Mouse (Mus musculus) bone marrow macrophage, adult 2 months (primary cell): ENCODE data around the gene Mapk6. TPM values are rescaled to one million over a fixed set of nuclear protein-coding genes. Genes with fewer than 3 reads are reported as not detected.

Experiments used
- H3K27ac ChIP-seq: 2 replicates; pipeline ENCODE4 v1.5.1; 2012; ENCODE audit warnings: low read depth, low read length; ENCODE audit not compliant: insufficient read depth
- H3K4me1 ChIP-seq: 2 replicates; pipeline ENCODE4 v1.6.1; 2012; ENCODE audit warnings: low read length; ENCODE audit not compliant: control insufficient read depth, insufficient read depth
- H3K4me3 ChIP-seq: 2 replicates; pipeline ENCODE4 v1.5.1; 2012; ENCODE audit warnings: mild to moderate bottlenecking, low read length, moderate library complexity; ENCODE audit not compliant: insufficient read depth
- CTCF ChIP-seq: IDR thresholded peaks from 2 replicates; pipeline ENCODE4 v1.5.1; 2012; ENCODE audit warnings: low read depth, mild to moderate bottlenecking, low read length, moderate library complexity
- POLR2A ChIP-seq: IDR thresholded peaks from 2 replicates; pipeline ENCODE4 v1.6.1; 2012; ENCODE audit warnings: mild to moderate bottlenecking, low read depth, low read length, borderline replicate concordance
- polyA plus RNA-seq: library from polyadenylated mRNA; stranded (reverse); fragments of >200 nt; gene quantifications from 2 replicates; pipeline ENCODE4 v1.2.4, GENCODE M21; 2012; ENCODE audit not compliant: missing spikeins, insufficient read depth, insufficient read length

Mapk6 gene
- polyA plus RNA-seq, 1 experiment, result 39.7 TPM

GRCm38 (mm10) chr9:75334440-75334839 is 75.4 kb downstream of the Mapk6 start:
- no peak overlapping the region for H3K27ac ChIP-seq
- no peak overlapping the region for H3K4me3 ChIP-seq
- H3K4me1 ChIP-seq, result no peaks in the 10 kb centered on the region
- TF ChIP-seq CTCF, result no peak
- TF ChIP-seq POLR2A, result no peak

GRCm38 (mm10) chr9:75330821-75331220 is 79.0 kb downstream of the Mapk6 start:
- Histone ChIP-seq H3K27ac (no peak overlapping the region), H3K4me1 (no peaks in the 10 kb centered on the region)

GRCm38 (mm10) chr9:75328047-75328446 is 81.8 kb downstream of the Mapk6 start:
- Histone ChIP-seq H3K4me3 (no peak overlapping the region), H3K4me1 (no peaks in the 10 kb centered on the region), H3K27ac (no peak overlapping the region)
- TF ChIP-seq CTCF (no peak), POLR2A (no peak)

More at GRCm38 (mm10) chr9:75330821-75331220, 79.0 kb downstream of the Mapk6 start:
- TF ChIP-seq POLR2A (no peak), CTCF (no peak)
- no peak overlapping the region for H3K4me3 ChIP-seq

GRCm38 (mm10) chr9:75322099-75322885 is 87.5 kb downstream of the Mapk6 start:
- 0 out of 2 replicates have a peak, but pooled peaks cover 3% of the 10 kb centered on the region for H3K4me1 ChIP-seq
- TF ChIP-seq CTCF, result no peak
- TF ChIP-seq POLR2A, result no peak
- no peak overlapping the region for H3K27ac ChIP-seq
- H3K4me3 ChIP-seq, result no peak overlapping the region

- no peak for TF ChIP-seq CTCF
- Histone ChIP-seq H3K4me3 (no peak overlapping the region), H3K4me1 (peaks cover 9% of the 10 kb centered on the region; the same call in 1 of the 2 replicates), H3K27ac (no peak overlapping the region)
These were observed 90.4 kb downstream of the Mapk6 start for GRCm38 (mm10) chr9:75319365-75319764.

Other genes with a start within 250 kb of the Mapk6 start
- 0.13 TPM in 1 of 2 replicates, not detected in the other for gene Myo5c, start 178.0 kb downstream of the Mapk6 start, polyA plus RNA-seq
- gene Gnb5, start 103.7 kb downstream of the Mapk6 start, polyA plus RNA-seq, result 6.7 and 7.0 TPM in 2 replicates
- gene Bcl2l10, start 62.2 kb downstream of the Mapk6 start, polyA plus RNA-seq, result not detected in 2 replicates
- gene Leo1, start 31.5 kb upstream of the Mapk6 start, polyA plus RNA-seq, result 12.9 and 14.5 TPM in 2 replicates
- gene Tmod3, start 149.7 kb upstream of the Mapk6 start, polyA plus RNA-seq, result 93.1 and 110 TPM in 2 replicates
- gene Tmod2, start 201.3 kb upstream of the Mapk6 start, polyA plus RNA-seq, result 0.20 TPM in 1 of 2 replicates, not detected in the other
- not detected in 2 replicates for gene Lysmd2, start 215.7 kb upstream of the Mapk6 start, polyA plus RNA-seq